Mouse (Mus musculus) heart, embryonic 14.5 days (tissue): ENCODE results near the gene Vamp2. TPM values are rescaled to one million over a fixed set of nuclear protein-coding genes. Genes with fewer than 3 reads are reported as not detected.

Experiments
- ATAC-seq: fragments of 200-750 bp; cut with Nextera tagmentation; 2 replicates; pipeline ENCODE4 v1.8.0; 2017; ENCODE audit warnings: low read depth, moderate TSS enrichment; ENCODE audit not compliant: insufficient number of reproducible peaks, insufficient read depth, low FRiP score
- H3K27ac ChIP-seq, 2 experiments: fragments of 200-500 bp in 1 of 2; fragments of 300-500 bp in 1 of 2; sonication (generic) in 1 of 2; replicated peaks in 1 of 2; 2 replicates each; pipeline ENCODE4 v1.5.1; 2012 to 2014; ENCODE audit warnings: low read depth in 2 of 2, low read length in 2 of 2, control low read depth in 1 of 2, mild to moderate bottlenecking in 1 of 2, mixed read lengths in 1 of 2; ENCODE audit not compliant: control insufficient read depth in 1 of 2, insufficient read depth in 1 of 2
- H3K27me3 ChIP-seq: fragments of 300-500 bp; sonication (generic); 2 replicates; pipeline ENCODE4 v1.6.1; 2014; ENCODE audit warnings: mild to moderate bottlenecking, low read length, control low read depth; ENCODE audit not compliant: control insufficient read depth, insufficient read depth
- H3K36me3 ChIP-seq: fragments of 300-500 bp; sonication (generic); 2 replicates; pipeline ENCODE4 v1.6.1; 2014; ENCODE audit warnings: mild to moderate bottlenecking, control low read depth, low read length, mixed read lengths; ENCODE audit not compliant: control insufficient read depth, insufficient read depth
- H3K4me1 ChIP-seq, 2 experiments: fragments of 200-500 bp in 1 of 2; fragments of 300-500 bp in 1 of 2; sonication (generic) in 1 of 2; 2 replicates each; pipeline ENCODE4 v1.6.1; 2012 to 2014; ENCODE audit warnings: low read length in 2 of 2, control low read depth in 1 of 2, mixed read lengths in 1 of 2; ENCODE audit not compliant: control insufficient read depth in 2 of 2, insufficient read depth in 2 of 2
- H3K4me2 ChIP-seq: fragments of 300-500 bp; sonication (generic); 2 replicates; pipeline ENCODE4 v1.6.1; 2014; ENCODE audit warnings: mild to moderate bottlenecking, low read length
- H3K4me3 ChIP-seq, 2 experiments: fragments of 200-500 bp in 1 of 2; fragments of 300-500 bp in 1 of 2; sonication (generic) in 1 of 2; 2 replicates each; pipeline ENCODE4 v1.5.1; 2012 to 2014; ENCODE audit warnings: low read length in 2 of 2, mild to moderate bottlenecking in 2 of 2, control low read depth in 1 of 2, low read depth in 1 of 2, moderate library complexity in 1 of 2; ENCODE audit not compliant: control insufficient read depth in 1 of 2, insufficient read depth in 1 of 2
- H3K9ac ChIP-seq: fragments of 300-500 bp; sonication (generic); 2 replicates; pipeline ENCODE4 v1.6.1; 2014; ENCODE audit warnings: mild to moderate bottlenecking, low read length
- H3K9me3 ChIP-seq: fragments of 300-500 bp; sonication (generic); 2 replicates; pipeline ENCODE4 v1.6.1; 2016; ENCODE audit warnings: low read length, control low read depth; ENCODE audit not compliant: control insufficient read depth
- WGBS: fragments of 180-500 bp; shearing (Covaris S2); extraction: QIAGEN DNeasy Blood & Tissue Kit; methylation state at CpG from one replicate; pipeline ENCODE4 v1.1.7; 2014; 5-methylcytosine and 5-hydroxymethylcytosine counted together
- polyA plus RNA-seq: library from polyadenylated mRNA; unstranded; fragments of >200 nt; fragmentation: Nextera tagmentation; extraction: Ambion mirVana; gene quantifications from 2 replicates; pipeline ENCODE4 v1.2.1, GENCODE M21; 2014

Vamp2 gene
- polyA plus RNA-seq, 1 experiment from 2014 or later, result 93.9 TPM

DNA sequence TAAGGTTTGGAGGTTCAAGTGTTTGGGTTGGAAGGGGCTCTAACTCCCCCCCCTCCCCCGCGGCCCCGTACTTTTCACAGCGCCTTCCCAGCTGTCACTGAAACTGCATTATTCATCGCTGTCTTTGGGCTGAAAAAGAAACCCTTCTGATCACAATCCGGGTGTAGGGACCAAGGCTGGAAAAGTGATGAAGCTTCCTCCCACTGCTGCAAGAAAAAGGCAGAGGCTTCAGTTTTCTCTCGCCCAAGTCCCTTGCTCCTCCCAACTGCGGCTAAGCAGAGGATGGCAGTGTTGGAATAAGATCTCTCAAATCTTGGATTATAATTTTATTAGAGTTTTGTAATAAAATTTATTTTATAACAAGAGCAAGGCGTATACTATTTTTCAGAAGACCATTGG lies 15.6 kb upstream of the Vamp2 start:
- Histone ChIP-seq H3K36me3 (no peaks in the 10 kb centered on the region), H3K27ac (peak overlapping the region; percentile 48 to 83; a peak in 3 of 4 replicates), H3K9ac (peak overlapping the region; percentile 75), H3K4me2 (peak overlapping the region; percentile 69), H3K9me3 (no peaks in the 10 kb centered on the region), H3K4me3 (peak overlapping the region; percentile 24 to 31; a peak in 3 of 4 replicates), H3K4me1 (peaks cover 7 to 20% of the 10 kb centered on the region in 2 experiments), H3K27me3 (no peaks in the 10 kb centered on the region)
- no peak for ATAC-seq
- 13% methylated on average over 9 of the region's 9 CpGs for whole genome bisulfite sequencing

DNA sequence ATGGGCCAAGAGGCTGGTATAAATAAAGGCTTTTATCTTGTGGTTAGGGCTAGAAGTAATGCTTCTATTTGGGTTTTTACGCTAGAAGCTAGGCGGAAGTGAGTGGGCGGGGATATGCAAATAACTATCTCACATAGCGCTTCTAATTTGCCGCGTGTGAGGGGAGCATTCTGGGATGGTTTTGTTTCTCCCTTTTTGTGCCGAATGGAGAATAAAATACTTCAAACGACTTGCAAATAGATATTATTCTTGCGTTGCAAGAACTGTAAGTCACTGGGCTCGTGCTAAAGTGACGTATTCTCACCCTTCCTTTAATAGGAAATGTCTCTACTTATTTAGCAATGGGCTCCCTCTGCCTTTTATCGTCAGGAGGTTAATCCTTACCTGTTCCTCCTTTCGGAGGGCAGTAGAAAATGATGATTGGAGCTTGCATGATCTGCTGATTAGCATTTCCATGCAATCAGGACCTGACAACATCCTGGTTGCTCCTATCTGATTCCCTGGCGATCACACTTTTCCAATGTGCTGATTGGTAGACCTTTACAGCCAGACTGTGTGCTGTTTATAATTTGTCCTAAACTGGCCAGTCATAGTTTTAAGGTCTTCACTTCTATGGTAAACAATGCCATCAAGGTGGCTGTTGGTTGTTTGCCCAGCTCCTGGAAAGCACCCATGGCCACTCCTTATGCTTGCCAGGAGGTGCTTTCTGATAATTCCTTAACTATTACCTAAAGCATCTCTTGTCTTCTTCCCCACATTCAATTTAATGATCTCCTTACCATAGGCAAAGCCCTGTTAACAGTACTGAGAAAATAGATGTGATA lies 15.0 kb upstream of the Vamp2 start:
- no peaks in the 10 kb centered on the region for H3K36me3 ChIP-seq
- H3K9me3 ChIP-seq, result no peaks in the 10 kb centered on the region
- under 1% methylated on average over 14 of the region's 14 CpGs for WGBS
- peak overlapping the region; percentile 83 to 93 for H3K27ac ChIP-seq
- peaks cover 5 to 18% of the 10 kb centered on the region in 2 experiments for H3K4me1 ChIP-seq
- peak; percentile 11; the same call in 1 of the 2 replicates for ATAC-seq
- peak overlapping the region in 1 of 2 experiments; percentile 31; a peak in 2 of 4 replicates for H3K4me3 ChIP-seq
- peak overlapping the region; percentile 69 for H3K4me2 ChIP-seq
- H3K27me3 ChIP-seq, result no peaks in the 10 kb centered on the region
- H3K9ac ChIP-seq, result peak overlapping the region; percentile 75

DNA sequence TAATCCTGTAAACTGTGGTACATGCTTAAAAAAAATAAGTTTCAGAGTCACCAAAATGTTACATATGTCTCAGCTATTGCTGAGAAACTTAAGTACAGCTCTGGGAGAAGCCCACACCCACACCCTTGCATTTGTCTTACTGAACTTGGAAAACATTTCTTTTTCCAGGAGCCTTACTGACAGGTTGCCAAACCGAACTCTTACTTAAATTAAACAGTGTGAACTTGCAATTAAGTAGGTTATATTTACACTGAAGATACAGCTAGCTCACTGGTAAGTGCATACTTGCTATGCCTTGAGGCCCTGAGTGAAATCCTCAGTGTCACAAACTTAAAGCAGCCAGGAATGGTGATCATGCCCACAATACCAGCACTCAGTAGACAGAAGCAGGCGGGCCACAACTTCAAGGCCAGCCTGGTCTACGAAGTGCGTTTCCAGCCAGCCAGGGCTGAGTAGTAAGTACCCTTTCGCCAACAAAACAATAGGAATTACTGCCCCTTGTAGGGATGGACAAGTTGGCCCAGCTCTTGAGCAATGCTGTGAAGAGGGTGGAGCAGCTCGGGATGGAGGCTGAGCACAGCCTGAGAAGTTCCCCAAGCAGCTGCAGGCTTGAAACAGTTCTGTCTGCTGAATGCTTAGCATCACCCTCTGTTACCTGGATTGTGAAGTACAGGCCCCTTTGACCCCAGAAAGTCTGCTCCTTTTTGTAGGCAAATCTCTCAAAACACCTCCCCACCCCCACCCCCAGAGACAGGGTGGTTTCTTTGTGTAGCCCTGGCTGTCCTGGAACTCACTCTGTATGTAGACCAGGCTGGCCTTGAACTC lies 14.1 kb upstream of the Vamp2 start:
- H3K4me1 ChIP-seq, result peaks cover 5 to 18% of the 10 kb centered on the region in 2 experiments
- no peak overlapping the region for H3K4me3 ChIP-seq
- ATAC-seq, result no peak
- H3K36me3 ChIP-seq, result no peaks in the 10 kb centered on the region
- no peak overlapping the region for H3K4me2 ChIP-seq
- no peaks in the 10 kb centered on the region for H3K9me3 ChIP-seq
- no peaks in the 10 kb centered on the region for H3K27me3 ChIP-seq
- H3K27ac ChIP-seq, result peak overlapping the region; percentile 24 to 83; a peak in 3 of 4 replicates
- 41% methylated on average over 6 of the region's 6 CpGs for WGBS
- peak overlapping the region; percentile 75; the same call in 1 of the 2 replicates for H3K9ac ChIP-seq

DNA sequence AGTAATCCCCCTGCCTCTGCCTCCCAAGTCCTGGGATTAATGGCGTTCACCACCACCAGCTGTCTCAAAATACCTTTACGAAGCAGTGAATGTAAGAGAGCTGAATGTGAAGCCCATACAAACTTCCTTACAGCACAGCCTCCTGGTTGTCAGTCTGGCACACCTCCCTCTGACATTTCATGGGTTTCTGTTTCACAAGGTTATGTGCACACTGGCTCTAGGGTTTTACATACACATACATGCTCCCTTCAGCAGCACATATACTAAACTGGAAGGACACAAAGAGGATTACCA lies 13.6 kb upstream of the Vamp2 start:
- ATAC-seq, result no peak
- H3K36me3 ChIP-seq, result no peaks in the 10 kb centered on the region
- WGBS, result 51% methylated on average over 2 of the region's 2 CpGs

DNA sequence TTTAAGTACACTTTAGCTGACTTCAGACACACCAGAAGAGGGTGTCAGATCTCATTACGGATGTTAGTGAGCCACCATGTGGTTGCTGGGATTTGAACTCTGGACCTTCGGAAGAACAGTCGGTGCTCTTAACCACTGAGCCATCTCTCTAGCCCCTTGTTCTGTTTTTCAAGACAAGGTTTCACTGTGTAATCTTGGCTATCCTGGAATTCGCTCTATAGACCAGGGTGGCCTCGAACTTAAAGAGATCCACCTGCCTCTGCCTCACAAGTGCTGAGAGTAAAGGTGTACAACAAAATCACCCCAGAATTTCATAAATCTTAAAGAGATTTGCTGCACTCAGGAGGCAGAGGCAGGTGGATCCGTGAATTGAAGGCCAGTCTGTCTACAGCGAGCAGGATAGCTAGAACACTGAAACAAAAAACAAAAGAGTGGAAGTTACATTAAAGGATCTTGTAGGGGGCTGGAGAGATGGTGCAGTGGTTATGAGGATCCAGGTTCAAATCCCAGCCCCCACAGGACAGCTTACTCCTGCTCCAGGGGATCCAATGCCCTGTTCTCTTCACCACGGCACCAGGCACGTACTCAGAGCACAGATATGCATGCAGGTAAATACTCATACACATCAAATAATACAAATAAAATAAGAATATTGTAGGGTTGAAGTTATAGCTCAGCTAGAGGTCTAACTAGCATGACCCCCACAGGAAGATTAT lies 12.4 kb upstream of the Vamp2 start:
- Histone ChIP-seq H3K9me3 (no peaks in the 10 kb centered on the region), H3K36me3 (no peaks in the 10 kb centered on the region), H3K4me3 (no peak overlapping the region), H3K9ac (no peak overlapping the region), H3K27ac (no peak overlapping the region), H3K4me2 (no peak overlapping the region), H3K4me1 (peaks cover 5 to 13% of the 10 kb centered on the region in 2 experiments), H3K27me3 (no peaks in the 10 kb centered on the region)
- no peak for ATAC-seq
- WGBS, result 45% methylated on average over 8 of the region's 9 CpGs

More for the DNA sequence above, 13.6 kb upstream of the Vamp2 start:
- Histone ChIP-seq H3K9ac (no peak overlapping the region), H3K27ac (no peak overlapping the region), H3K4me2 (no peak overlapping the region), H3K4me3 (no peak overlapping the region), H3K9me3 (no peaks in the 10 kb centered on the region), H3K4me1 (peaks cover 5 to 16% of the 10 kb centered on the region in 2 experiments), H3K27me3 (no peaks in the 10 kb centered on the region)

DNA sequence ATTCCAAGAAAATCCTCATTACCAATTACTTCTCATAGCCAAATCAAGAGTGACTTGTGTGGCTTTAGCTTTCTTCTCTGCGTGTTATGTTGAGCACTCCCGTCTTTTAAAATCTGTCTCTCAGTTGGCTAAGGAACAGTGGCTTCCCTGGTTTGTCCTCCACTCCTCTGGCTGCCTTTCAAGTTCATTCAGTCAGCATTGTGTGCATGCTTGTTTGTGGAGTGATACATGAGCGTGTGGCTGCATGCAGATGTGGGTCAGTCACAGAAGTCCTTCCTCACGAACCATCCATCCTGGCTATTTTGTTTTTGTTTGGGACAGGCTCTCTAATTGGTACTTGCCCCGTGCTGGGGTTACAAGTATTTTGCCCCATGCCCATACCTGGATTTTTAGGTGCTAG lies 11.7 kb upstream of the Vamp2 start:
- Histone ChIP-seq H3K9ac (no peak overlapping the region), H3K4me2 (no peak overlapping the region), H3K4me3 (no peak overlapping the region), H3K4me1 (peaks cover 2 to 7% of the 10 kb centered on the region in 2 experiments; a peak in 3 of 4 replicates), H3K27ac (no peak overlapping the region), H3K27me3 (no peaks in the 10 kb centered on the region), H3K9me3 (no peaks in the 10 kb centered on the region), H3K36me3 (no peaks in the 10 kb centered on the region)
- WGBS, result 58% methylated on average over 5 of the region's 5 CpGs
- ATAC-seq, result no peak

DNA sequence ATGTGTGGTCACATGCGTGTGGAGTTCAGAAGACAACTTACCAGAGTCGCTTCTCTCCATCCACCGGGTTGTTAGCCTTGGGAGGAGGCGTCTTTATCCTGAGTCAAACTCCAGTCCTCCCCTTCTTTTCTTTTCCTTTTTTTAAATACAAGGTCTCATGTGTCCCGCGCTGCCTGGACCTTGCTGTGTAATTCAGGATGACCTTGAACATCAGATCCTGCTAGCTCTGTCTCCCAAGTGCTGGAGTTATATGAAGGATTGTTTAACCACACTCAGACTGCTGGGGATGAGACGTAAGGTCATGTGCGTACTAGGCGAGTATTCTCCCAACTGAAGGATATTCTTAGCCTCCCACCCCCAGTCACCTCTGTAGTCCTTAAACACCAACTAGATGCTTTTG lies 11.0 kb upstream of the Vamp2 start:
- Histone ChIP-seq H3K27ac (no peak overlapping the region), H3K4me3 (no peak overlapping the region), H3K4me1 (peaks cover 2 to 5% of the 10 kb centered on the region in 2 experiments; a peak in 3 of 4 replicates), H3K9me3 (no peaks in the 10 kb centered on the region), H3K36me3 (no peaks in the 10 kb centered on the region), H3K4me2 (no peak overlapping the region), H3K27me3 (no peaks in the 10 kb centered on the region), H3K9ac (0 out of 2 replicates have a peak overlapping the region, but pooled peaks have one; percentile 16)
- ATAC-seq, result no peak
- WGBS, result 76% methylated on average over 9 of the region's 9 CpGs
